Mouse (Mus musculus) embryonic stem cell, embryonic (primary cell): ENCODE data around the gene Srbd1.

ENCODE experiments used
- CTCF ChIA-PET, 4 experiments: fragments of 300-600 bp in 2 of 4; fragments of 350-600 bp in 2 of 4; sonication (Branson Sonifier 250); formaldehyde crosslinking; loops; one replicate each; lab custom pipeline; 2022; ENCODE audit warnings: inconsistent platforms in 2 of 4; lab: Charles Lee
- POLR2A ChIA-PET, 4 experiments: fragments of 300-600 bp in 2 of 4; fragments of 350-600 bp in 2 of 4; sonication (Branson Sonifier 250); formaldehyde crosslinking; loops; one replicate each; lab custom pipeline; 2022; ENCODE audit warnings: antibody characterized with exemption in 4 of 4, inconsistent platforms in 1 of 4; lab: Charles Lee

Gene Srbd1

DNA sequence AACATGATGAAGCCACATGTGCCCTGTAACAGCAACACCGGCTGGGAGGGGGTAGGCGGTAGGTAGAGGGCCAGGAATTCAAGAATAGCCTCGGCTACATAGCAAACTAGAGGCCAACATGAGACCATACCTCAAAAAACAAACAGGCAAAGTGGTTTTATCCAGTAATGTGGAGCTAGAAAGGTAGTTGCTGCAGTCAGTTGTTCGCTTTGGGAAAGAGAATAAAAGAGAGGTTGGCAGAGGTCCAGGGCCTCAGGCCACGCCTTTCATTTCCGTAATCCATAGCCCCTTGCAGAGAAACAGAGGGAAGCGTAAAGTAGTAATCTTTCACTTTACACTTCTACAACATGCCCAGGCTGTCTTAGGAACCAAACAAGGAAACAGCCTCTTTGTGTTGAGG, 61.8 kb downstream of the Srbd1 start:
- ChIA-PET POLR2A (interaction anchor here in 1 of 4 experiments (1.4 kb wide), 1 partner anchor 12 kb away, joined by 4 read pairs; no protein-coding TSS in a partner anchor), CTCF (no interaction called here)

DNA sequence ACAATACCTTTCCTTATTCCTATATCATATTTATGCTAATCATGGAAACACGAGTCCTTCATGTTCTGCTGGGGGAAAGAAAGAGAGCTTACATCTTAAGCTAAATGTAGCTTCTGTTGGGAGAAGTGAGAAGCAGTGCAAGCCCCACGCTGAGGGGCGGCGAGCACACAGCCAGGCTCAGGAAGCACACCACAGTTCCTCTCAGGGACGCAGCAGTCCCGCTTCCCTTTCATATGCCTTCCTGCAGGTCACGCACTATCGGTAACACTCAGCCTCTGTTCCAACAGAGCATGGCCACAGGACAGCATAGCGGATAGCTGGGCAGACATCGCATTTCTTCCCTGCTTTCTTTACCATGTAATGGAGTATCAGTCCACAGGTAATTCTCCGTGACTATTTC, 66.9 kb downstream of the Srbd1 start:
- CTCF ChIA-PET: no interaction called here
- POLR2A ChIA-PET: no interaction called here

DNA sequence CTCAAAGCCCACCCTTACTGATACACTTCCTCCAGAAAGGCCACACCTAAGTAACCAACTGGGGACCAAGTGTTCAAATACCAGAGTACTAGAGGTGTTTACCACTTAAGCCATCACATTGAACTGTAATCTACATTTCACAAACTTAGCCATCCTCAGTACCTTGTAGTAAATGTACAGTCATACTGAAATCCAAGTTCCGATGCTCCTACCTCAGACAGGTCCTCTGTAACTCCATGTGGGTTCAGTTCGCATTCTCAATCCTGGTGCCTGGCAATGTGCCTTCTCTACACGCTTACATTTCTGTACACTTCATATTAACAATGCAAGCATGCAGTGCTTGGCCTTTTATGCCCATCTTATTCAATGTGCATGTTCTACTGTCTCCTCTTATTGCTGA, 77.5 kb downstream of the Srbd1 start:
- POLR2A ChIA-PET: no interaction called here
- CTCF ChIA-PET: no interaction called here

DNA sequence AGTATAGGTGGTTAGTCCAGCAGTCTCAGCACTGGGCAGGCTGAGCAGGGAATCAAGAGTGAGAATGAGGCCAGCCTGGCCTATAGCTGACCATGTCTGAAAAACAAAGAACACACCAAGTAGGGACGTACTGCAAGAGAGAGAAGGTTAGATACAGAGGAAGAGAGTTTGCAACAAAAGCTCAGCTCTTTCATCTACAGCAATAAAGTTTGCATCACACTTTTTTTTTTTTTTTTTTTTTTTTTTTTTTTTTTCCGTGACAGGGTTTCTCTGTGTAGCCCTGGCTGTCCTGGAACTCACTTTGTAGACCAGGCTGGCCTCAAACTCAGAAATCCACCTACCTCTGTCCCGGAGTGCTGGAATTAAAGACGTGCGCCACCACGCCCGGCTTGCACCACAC, 79.1 kb downstream of the Srbd1 start:
- CTCF ChIA-PET: interaction anchor here (0.7 to 1.9 kb wide), 4 partner anchors 27 to 401 kb away, joined by 3 to 6 read pairs (median 4); no protein-coding TSS in a partner anchor
- POLR2A ChIA-PET: interaction anchor here in 1 of 4 experiments (0.6 kb wide), 1 partner anchor 319 kb away, joined by 4 read pairs; no protein-coding TSS in a partner anchor

DNA sequence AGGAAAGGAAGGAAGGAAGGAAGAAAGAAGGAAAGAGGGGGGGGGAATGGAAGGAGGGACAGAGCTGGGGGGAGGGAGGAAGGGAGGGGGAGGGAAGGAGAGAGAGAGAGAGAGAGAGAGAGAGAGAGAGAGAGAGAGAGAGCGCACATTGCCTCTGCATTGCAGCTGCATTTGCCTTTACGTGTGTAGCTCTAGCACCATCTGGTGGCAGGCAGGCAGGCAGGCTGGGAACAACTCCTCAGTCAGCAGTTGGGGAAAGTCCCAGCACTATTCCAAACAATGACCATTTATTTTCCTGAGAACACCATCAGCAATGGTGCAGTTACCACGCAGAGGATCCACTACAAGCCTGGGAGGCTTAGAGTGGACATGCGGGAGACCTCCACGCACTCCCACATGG, 81.5 kb downstream of the Srbd1 start:
- POLR2A ChIA-PET: no interaction called here

DNA sequence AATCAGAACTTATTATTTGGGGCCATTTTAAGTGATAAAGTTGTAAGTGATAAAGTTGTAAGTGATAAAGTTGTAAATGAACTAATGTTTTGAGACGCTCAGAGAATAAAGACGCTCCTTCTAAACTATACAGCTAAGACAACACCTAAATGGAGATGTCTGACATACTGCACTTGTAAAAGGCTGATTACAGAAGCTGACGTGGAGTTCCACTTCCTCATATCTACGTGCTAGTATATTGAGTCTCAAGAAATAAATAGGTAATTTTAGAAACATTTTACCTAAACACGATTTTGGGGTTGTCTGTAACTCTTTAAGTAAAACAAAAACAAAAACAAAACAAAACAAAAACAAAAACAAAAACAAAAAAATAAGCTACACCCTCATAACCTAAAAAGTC, 84.1 kb downstream of the Srbd1 start:
- ChIA-PET CTCF (interaction anchor here in 1 of 4 experiments (0.6 kb wide), 1 partner anchor 29 kb away, joined by 6 read pairs; no protein-coding TSS in a partner anchor), POLR2A (no interaction called here)

More for the DNA sequence above, 81.5 kb downstream of the Srbd1 start:
- CTCF ChIA-PET: interaction anchor here (0.5 to 2.4 kb wide), 16 partner anchors 10 to 995 kb away, joined by 3 to 14 read pairs (median 4); no protein-coding TSS in a partner anchor

DNA sequence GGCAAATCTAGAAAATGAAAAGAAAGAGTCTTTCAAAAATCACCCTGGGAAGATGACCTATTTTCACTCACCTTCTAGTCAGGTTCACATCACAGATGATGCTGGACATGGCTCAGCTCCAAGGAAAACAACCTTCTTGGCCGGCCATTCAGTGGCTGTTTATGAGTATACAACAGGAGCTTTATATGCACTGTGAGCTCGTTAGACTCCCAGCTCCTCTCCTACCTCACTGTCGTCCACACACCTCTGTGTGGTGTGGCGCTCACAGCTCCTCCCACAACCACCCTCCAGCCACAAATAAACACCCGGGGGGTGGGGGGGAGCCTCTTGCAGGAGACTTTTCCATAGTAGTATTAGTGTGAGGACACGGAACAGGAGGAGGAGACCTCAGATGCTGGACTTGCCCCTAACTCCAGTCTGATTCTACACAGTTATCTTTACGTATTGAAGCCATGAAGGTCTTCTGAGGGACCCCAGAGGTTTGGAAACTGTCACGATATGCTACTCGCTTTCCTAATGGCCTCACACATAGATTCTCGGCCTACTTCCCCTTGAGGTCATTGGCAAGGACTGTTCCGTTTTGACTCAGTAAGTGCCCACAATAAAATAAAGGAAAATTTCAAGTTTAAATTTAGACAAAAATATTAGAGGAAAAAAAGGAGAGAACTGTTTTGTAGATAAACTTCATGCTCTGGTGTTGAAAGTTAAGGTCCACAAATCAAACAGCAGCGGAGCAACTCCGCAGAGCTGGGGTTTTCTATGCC, 104.6 kb downstream of the Srbd1 start:
- POLR2A ChIA-PET: interaction anchor here in 2 of 4 experiments (0.6 to 1.0 kb wide), 2 partner anchors 13 to 407 kb away, joined by 3 to 4 read pairs; no protein-coding TSS in a partner anchor

DNA sequence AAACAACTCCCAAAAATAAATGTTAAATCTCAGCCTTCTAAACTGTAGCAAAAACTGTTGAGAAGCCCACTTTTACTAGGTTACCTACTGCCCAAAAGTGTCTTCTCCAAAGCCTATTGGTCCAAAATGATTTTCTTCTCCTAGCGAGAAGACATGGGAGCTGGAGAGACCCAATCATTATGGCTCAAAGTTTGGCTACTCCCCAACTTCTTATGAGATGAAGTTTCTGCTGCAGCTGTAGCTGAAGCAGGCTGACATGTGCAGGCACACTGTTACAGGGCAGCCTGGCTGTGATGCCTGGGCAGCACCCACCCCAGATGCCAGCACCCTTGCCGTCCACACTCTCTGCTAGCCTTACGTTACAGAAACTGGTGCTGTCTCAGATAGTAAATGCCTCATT, 105.2 kb downstream of the Srbd1 start:
- CTCF ChIA-PET: interaction anchor here in 1 of 4 experiments (0.6 kb wide), 1 partner anchor 562 kb away, joined by 4 read pairs; no protein-coding TSS in a partner anchor
- POLR2A ChIA-PET: interaction anchor here in 1 of 4 experiments (1.0 kb wide), 1 partner anchor 13 kb away, joined by 4 read pairs; no protein-coding TSS in a partner anchor

More for the DNA sequence above, 104.6 kb downstream of the Srbd1 start:
- CTCF ChIA-PET: interaction anchor here in 2 of 4 experiments (0.6 kb wide), 2 partner anchors 407 to 561 kb away, joined by 4 to 8 read pairs; no protein-coding TSS in a partner anchor

DNA sequence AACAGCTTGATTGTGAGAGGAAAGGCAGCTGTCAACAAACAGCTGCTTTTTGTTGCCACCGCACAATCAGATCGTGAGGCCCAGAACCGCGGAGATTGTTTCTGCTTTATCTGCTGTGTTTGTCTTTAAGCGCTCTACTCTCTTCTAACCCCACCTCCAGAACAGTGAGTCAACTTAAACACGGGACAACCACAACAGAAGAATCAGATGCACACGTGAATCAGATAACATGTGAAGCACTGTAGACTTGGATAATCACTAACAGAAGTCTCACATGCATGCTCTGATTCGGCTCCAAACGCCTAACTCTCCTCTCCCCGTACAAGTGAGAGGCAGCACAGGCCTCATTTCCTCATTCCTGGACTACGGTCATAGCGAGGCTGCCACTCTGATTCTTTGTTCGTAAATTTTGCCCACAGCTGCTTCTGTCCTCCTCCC, 106.7 kb downstream of the Srbd1 start:
- POLR2A ChIA-PET: interaction anchor here in 2 of 4 experiments (1.1 to 1.9 kb wide), 4 partner anchors 18 to 350 kb away, joined by 3 to 4 read pairs (median 3); partner anchors contain the start of gene Six2 (in 1 of the 2)
- CTCF ChIA-PET: no interaction called here

DNA sequence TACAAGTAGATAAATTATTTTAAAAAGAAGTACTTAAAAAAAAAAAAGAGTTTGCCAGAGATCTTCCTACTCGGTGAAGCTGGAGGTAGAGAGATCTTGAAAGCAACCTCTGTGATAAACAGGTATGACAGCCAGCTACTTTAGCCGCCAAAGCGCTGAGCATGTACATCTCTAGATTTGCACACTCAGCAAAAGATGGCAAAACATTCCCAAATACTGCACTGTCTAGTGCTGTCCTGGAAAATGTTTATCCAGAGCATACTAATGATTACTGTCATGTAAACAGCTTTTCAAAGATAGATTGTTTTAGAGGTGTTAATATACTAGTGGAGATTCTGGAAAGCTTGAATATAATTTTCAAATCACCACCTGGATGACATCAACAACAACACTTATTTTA, 109.4 kb downstream of the Srbd1 start:
- CTCF ChIA-PET: interaction anchor here in 1 of 4 experiments (0.9 kb wide), 1 partner anchor 100 kb away, joined by 3 read pairs; no protein-coding TSS in a partner anchor
- POLR2A ChIA-PET: interaction anchor here in 2 of 4 experiments (1.0 to 1.4 kb wide), 4 partner anchors 11 to 20 kb away, joined by 3 to 4 read pairs (median 3); no protein-coding TSS in a partner anchor

DNA sequence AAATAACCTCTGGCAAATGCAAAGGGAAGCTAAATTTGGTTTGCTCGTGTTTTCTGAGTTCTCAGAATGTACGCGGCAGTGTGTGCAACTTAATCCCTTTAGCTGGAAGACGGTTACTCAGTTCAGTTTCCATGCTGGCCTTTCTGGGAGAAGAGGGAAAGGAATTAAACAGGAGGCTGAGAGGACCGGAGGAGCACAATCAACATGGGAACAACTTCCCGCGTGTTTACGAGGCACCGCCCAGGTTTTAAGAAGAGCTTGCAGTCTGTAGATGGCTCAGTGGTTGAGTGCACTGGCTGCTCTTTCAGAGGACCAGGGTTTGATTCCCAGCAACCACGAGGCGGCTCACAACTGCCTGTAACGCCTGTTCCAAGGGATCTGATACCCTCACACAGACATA, 109.8 kb downstream of the Srbd1 start:
- CTCF ChIA-PET: interaction anchor here in 1 of 4 experiments (0.9 kb wide), 1 partner anchor 101 kb away, joined by 3 read pairs; no protein-coding TSS in a partner anchor
- POLR2A ChIA-PET: interaction anchor here in 2 of 4 experiments (0.8 to 1.4 kb wide), 5 partner anchors 12 to 20 kb away, joined by 3 to 4 read pairs (median 3); no protein-coding TSS in a partner anchor

DNA sequence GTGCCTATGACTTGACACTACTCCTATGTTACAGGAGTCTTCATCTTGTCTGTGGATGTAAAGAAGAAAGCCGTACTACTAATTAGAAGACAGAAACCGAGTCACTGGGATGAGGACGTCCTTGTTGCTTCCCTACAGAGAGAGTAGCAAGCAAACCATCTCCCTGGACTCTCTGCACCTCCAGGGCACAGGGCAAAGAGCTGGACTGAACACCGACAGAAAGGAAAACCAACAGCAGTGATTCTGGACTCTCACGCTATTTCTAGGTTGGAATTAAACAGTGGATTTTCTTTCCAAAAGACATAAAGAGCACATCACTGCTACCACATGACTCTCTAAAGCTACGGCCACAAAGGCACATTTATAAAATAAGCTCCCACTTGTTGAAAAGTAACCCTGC, 110.3 kb downstream of the Srbd1 start:
- ChIA-PET CTCF (interaction anchor here in 1 of 4 experiments (0.9 kb wide), 1 partner anchor 101 kb away, joined by 3 read pairs; no protein-coding TSS in a partner anchor), POLR2A (interaction anchor here in 2 of 4 experiments (0.8 to 1.4 kb wide), 5 partner anchors 12 to 21 kb away, joined by 3 to 4 read pairs (median 3); no protein-coding TSS in a partner anchor)

DNA sequence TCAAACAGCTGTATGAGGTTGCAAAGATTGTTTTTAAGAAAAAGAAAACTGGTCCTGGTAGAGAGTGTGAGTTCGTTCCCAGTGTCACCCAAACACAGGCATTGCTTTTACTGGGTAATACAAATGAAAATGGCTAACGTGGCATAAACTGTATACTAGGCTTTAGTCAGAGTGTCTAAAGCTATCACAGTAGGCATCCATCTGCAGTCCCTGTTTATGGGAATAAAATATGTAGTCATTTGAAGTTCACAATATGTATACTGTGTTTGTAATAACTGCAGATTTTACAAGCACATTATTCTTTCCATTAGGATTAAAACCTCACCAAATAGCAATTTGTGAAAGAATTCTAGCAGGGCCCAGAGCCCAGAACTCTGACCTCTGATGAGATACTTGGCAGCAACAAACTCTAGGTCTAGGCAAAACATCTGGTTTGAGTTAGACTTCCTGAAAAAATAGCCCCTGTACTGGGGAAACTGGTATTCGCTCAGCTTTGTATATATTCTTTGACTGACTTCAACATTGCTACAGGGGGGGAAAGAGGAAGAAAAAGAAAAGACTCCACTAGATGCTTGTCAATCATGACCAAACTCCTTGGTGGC, 112.8 kb downstream of the Srbd1 start:
- POLR2A ChIA-PET: no interaction called here
- CTCF ChIA-PET: no interaction called here

DNA sequence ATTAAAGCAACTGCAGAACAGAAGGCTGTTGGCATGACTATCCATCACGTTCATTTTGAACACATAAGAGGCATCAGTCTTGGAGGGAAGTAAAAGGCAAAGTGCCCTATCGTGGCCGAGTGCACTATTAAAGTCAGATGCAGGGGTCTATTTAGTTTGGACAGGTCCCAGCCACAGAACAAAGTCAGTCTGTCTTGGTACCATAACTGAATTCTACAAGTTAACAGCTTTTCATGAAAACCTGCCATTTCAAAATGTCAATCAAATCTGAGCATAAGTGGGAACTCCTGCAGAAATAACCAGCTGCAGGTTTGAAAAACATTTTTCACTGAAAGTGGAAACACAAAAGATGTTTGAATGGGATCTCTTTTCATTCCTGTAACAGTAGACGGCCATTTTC, 115.0 kb downstream of the Srbd1 start:
- ChIA-PET POLR2A (interaction anchor here in 1 of 4 experiments (0.9 kb wide), 1 partner anchor 35 kb away, joined by 3 read pairs; no protein-coding TSS in a partner anchor), CTCF (no interaction called here)

DNA sequence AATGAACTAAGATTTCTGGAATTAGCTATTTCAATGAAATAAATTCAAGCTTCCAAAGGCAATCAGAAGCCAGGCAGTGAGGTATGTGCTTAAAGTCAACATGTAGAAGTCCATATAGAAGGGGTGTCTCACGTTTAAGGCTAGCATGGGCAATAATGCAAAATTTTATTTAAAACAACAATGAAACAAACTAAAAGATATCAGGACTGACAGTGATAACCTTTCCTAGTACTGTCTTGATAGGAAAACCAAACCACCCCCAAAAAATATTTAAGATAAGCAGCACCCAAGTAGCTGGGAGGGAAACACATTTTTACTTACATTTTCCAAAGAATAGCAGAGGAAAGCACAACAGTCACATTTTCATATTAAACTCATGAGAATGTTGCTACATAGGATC, 115.8 kb downstream of the Srbd1 start:
- ChIA-PET POLR2A (no interaction called here), CTCF (no interaction called here)

DNA sequence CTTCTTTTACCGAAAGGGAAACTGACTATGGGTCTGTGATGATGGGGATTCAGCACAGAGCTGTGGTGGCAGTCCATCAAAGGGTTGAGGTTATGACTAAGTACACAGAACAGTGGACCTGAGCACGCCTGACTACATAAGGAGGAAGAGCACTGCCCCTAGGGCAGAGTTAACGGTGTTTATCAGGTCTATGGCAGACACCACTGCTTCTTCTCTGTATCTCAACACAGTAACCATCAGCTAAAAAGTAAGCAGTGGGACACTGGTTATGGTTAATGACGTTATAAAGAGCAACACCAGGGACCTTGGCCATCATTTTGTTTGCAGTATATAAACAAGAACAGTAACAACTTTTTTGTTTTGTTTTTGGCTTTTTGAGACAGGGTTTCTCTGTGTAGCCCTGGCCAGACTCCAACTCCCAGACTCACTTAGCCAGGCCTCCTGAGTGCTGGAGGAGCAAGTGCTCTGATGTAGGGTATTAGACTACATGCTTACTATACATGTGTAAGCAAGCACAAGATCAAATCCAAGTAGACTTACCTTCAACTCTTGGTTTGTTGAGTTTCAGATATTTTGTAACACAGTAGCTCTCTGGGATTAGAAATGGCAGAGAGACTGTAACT, 117.3 kb downstream of the Srbd1 start:
- POLR2A ChIA-PET: interaction anchor here in 1 of 4 experiments (1.5 kb wide), 1 partner anchor 12 kb away, joined by 4 read pairs; no protein-coding TSS in a partner anchor
- CTCF ChIA-PET: no interaction called here

DNA sequence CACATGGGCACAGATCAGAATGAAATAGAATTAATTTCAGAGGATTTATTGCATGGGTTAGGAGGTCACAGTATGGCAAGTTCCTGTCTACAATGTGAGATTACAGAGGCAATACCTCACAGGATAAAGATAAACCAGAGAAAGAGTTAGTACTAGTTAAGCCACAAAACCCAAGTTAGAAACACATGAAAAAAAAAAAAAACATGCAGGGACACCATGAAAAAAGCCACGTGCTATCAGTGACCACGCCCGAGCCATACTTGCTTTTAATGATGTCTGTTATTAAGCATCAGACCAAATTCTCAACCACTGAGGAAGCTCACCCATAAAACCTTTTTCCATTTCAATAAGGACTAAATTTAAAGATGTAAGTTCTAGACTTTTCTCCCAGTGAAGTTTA, 120.4 kb downstream of the Srbd1 start:
- CTCF ChIA-PET: no interaction called here
- POLR2A ChIA-PET: interaction anchor here in 1 of 4 experiments (1.0 kb wide), 1 partner anchor 9 kb away, joined by 3 read pairs; no protein-coding TSS in a partner anchor

DNA sequence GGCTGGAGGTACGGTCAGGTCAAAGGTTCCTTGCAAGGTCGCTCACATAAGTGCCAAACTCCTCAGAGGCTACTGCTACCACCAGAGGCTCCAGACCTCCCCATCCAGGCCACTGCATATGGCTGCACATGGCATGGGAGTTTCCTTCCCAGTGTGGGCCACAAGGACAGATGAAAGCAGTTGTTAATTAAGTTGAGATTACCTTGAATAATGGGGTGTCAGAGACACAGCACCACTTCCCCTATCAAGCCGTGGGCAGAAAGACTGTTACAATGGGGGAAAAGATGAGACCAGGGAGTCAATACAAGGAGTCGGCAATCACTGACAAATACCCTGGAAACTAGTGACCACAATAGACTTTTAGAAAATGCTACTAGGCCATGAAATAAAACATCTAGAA, 122.6 kb downstream of the Srbd1 start:
- CTCF ChIA-PET: no interaction called here
- POLR2A ChIA-PET: interaction anchor here in 1 of 4 experiments (1.0 kb wide), 1 partner anchor 12 kb away, joined by 3 read pairs; no protein-coding TSS in a partner anchor
